Mouse (Mus musculus) forebrain, embryonic 16.5 days (tissue): ENCODE results near the gene Gm12394. TPM values are rescaled to one million over a fixed set of nuclear protein-coding genes. Genes with fewer than 3 reads are reported as not detected.
"Not testable (repeated sequence)": the region's sequence is repeated elsewhere in the genome, so short reads cannot be mapped to it uniquely, and the experiment has no call there.

Experiments used
- ATAC-seq: fragments of 200-750 bp; cut with Nextera tagmentation; 2 replicates; pipeline ENCODE4 v1.8.0; 2017; ENCODE audit warnings: mild to moderate bottlenecking, moderate library complexity
- H3K27ac ChIP-seq: fragments of 300-500 bp; sonication (generic); 2 replicates; pipeline ENCODE4 v1.5.1; 2014; ENCODE audit warnings: low read length, control low read depth
- H3K27me3 ChIP-seq: fragments of 300-500 bp; sonication (generic); replicated peaks from 2 replicates; pipeline ENCODE4 v1.6.1; 2014; ENCODE audit warnings: low read length; ENCODE audit not compliant: control insufficient read depth, insufficient read depth
- H3K36me3 ChIP-seq: fragments of 300-500 bp; sonication (generic); 2 replicates; pipeline ENCODE4 v1.6.1; 2014; ENCODE audit not compliant: control insufficient read depth, insufficient read depth
- H3K4me1 ChIP-seq: fragments of 300-500 bp; sonication (generic); replicated peaks from 2 replicates; pipeline ENCODE4 v1.6.1; 2014; ENCODE audit warnings: low read length; ENCODE audit not compliant: control insufficient read depth, insufficient read depth
- H3K4me2 ChIP-seq: fragments of 300-500 bp; sonication (generic); 2 replicates; pipeline ENCODE4 v1.6.1; 2014; ENCODE audit warnings: mild to moderate bottlenecking, low read length, control low read depth
- H3K4me3 ChIP-seq: fragments of 300-500 bp; sonication (generic); replicated peaks from 2 replicates; pipeline ENCODE4 v1.5.1; 2014; ENCODE audit warnings: mild to moderate bottlenecking, low read length, control low read depth
- H3K9ac ChIP-seq: fragments of 300-500 bp; sonication (generic); replicated peaks from 2 replicates; pipeline ENCODE4 v1.6.1; 2014; ENCODE audit warnings: low read depth, low read length, control low read depth
- H3K9me3 ChIP-seq: fragments of 300-500 bp; sonication (generic); 2 replicates; pipeline ENCODE4 v1.6.1; 2016; ENCODE audit warnings: low read length; ENCODE audit not compliant: control insufficient read depth
- WGBS: fragments of 180-500 bp; shearing (Covaris S2); extraction: QIAGEN DNeasy Blood & Tissue Kit; methylation state at CpG from one replicate; pipeline ENCODE4 v1.1.7; 2014; 5-methylcytosine and 5-hydroxymethylcytosine counted together
- polyA plus RNA-seq: library from polyadenylated mRNA; unstranded; fragments of >200 nt; fragmentation: Nextera tagmentation; extraction: Ambion mirVana; gene quantifications from 2 replicates; pipeline ENCODE4 v1.2.1, GENCODE M21; 2015

Gene Gm12394
- polyA plus RNA-seq, 1 experiment from 2014 or later: 0.49 TPM

- no peaks in the 10 kb centered on the region for H3K36me3 ChIP-seq
- H3K4me2 ChIP-seq: no peak overlapping the region
- no peaks in the 10 kb centered on the region for H3K9me3 ChIP-seq
- no peaks in the 10 kb centered on the region for H3K27me3 ChIP-seq
- H3K9ac ChIP-seq: no peak overlapping the region
- H3K4me3 ChIP-seq: no peak overlapping the region
- H3K4me1 ChIP-seq: no peaks in the 10 kb centered on the region
- no peak for ATAC-seq
- WGBS: 86% methylated on average over 5 of the region's 5 CpGs
- H3K27ac ChIP-seq: no peak overlapping the region
These were observed 14.2 kb upstream of the Gm12394 start for GRCm38 (mm10) chr4:42870748-42871147.

- no peaks in the 10 kb centered on the region for H3K36me3 ChIP-seq
- H3K4me1 ChIP-seq: no peaks in the 10 kb centered on the region
- H3K4me3 ChIP-seq: no peak overlapping the region
- no peak overlapping the region for H3K27ac ChIP-seq
- WGBS: 89% methylated on average over 5 of the region's 5 CpGs
- ATAC-seq: no peak
- no peak overlapping the region for H3K9ac ChIP-seq
- H3K9me3 ChIP-seq: no peaks in the 10 kb centered on the region
- H3K27me3 ChIP-seq: no peaks in the 10 kb centered on the region
- no peak overlapping the region for H3K4me2 ChIP-seq
These were observed 11.6 kb upstream of the Gm12394 start for GRCm38 (mm10) chr4:42868193-42868592.

GRCm38 (mm10) chr4:42867390-42867789, 10.8 kb upstream of the Gm12394 start:
- Histone ChIP-seq H3K27ac (no peak overlapping the region), H3K9ac (no peak overlapping the region), H3K9me3 (no peaks in the 10 kb centered on the region), H3K4me2 (no peak overlapping the region), H3K36me3 (no peaks in the 10 kb centered on the region), H3K4me1 (no peaks in the 10 kb centered on the region), H3K4me3 (no peak overlapping the region), H3K27me3 (no peaks in the 10 kb centered on the region)
- 79% methylated on average over 3 of the region's 3 CpGs for WGBS
- no peak for ATAC-seq

DNA sequence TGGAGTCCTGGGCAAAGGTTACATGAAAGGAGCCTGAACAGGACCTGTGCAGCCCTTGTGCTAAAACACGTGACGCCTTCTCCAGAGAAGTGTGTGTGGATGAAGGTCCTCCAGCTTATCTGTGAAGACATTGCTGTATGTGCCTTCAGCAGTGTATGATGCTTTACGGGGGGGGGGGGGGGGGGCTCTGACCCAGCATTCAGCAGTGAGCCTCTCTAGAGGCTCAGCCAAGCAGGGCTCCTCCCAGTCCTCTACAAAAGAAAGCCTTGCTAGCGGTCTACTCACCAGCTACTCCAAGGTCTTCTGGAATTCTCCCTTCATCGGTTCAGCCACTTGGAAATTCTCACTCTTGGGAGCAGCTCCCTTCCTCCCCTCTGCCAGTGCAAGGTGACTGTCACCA, 6.9 kb upstream of the Gm12394 start:
- not testable (repeated sequence) for H3K9ac ChIP-seq, H3K27ac ChIP-seq, H3K27me3 ChIP-seq, ATAC-seq, H3K4me1 ChIP-seq, H3K4me2 ChIP-seq, H3K4me3 ChIP-seq, H3K9me3 ChIP-seq, H3K36me3 ChIP-seq
- WGBS: 92% methylated on average over 5 of the region's 5 CpGs

DNA sequence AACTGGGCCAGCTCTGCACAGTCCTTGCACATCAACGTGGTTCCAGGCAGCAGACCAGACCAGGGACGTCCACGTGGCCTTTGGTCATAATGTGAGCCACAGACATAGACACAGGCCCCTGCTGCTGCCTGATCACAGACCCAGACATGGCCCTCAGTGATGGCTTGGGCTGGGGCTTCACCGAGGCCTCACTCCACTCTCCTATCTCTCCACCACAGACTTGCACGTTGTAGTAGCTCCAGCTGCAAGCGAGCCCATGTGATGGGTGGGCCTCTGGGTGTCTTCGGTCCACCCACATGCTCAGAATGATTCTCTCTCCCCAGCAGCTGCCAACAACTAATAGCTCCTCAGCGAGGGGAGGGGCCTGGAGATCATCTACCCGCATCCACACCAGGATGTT, 3.9 kb upstream of the Gm12394 start:
- WGBS: 85% methylated on average over 9 of the region's 9 CpGs
- not testable (repeated sequence) for H3K27me3 ChIP-seq, ATAC-seq, H3K9ac ChIP-seq, H3K9me3 ChIP-seq, H3K36me3 ChIP-seq, H3K27ac ChIP-seq, H3K4me2 ChIP-seq, H3K4me3 ChIP-seq, H3K4me1 ChIP-seq

- H3K9me3 ChIP-seq, H3K27ac ChIP-seq, H3K4me3 ChIP-seq, H3K9ac ChIP-seq, H3K36me3 ChIP-seq, H3K4me2 ChIP-seq, ATAC-seq, H3K4me1 ChIP-seq, H3K27me3 ChIP-seq: not testable (repeated sequence)
- WGBS: 88% methylated on average over 1 of the region's 1 CpGs
These were observed 2.8 kb downstream of the Gm12394 start, which contains the start of gene Fam205a1 for GRCm38 (mm10) chr4:42853788-42854187. TSS of gene Fam205a1 (minus strand) at chr4:42853888.

DNA sequence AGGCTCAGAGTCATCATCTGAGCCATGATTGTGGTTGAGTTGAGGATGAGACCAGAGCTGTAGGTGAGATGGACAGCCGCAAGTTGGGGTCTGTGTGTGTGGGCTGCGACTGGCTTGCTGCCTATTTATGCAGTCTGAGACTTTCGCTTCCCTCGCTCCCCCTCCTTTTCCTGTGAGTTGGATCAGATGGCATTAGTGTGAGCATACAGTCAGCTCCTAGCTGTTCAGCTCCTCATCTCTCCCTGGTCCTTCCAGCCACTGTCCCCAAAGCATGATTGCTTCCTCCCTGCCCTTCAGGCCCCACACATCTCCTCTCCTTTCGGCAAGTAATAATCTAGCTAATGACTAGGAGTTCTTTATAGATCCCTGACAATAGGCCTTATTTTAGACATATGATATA, 82.7 kb downstream of the Gm12394 start, which contains the start of gene Ccl21a:
Gene Ccl21a, minus strand, starts transcription at position 101 of the 400 bp plus-strand sequence.
- not testable (repeated sequence) for H3K9ac ChIP-seq, H3K27me3 ChIP-seq, H3K4me1 ChIP-seq, H3K4me2 ChIP-seq, ATAC-seq, H3K27ac ChIP-seq, H3K9me3 ChIP-seq, H3K36me3 ChIP-seq, H3K4me3 ChIP-seq
- WGBS: no CpG with 5 or more reads among the region's 5 CpGs

DNA sequence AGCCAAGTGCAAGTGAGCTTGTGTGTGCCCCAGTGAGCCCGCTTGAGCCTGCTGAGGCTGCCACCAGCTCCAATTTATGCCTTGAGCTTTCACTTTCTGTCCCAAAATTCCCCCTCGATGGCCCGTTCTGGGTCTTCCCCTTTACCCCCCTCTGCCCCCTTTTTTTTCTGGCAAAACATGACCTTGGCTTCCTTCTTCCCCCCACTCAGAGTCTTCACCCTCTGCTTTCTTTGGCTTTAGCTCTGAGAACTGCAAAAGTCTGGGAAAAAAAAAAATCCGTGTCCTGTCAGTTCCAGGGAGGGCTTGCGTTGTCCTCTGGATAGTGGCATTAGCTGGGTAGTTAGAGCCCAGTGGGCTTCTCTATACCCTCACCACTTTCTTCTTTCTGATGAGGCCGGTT, 100.1 kb downstream of the Gm12394 start, which contains the start of gene Ccl19:
Gene Ccl19, minus strand, starts transcription at position 101 of the 400 bp plus-strand sequence.
- not testable (repeated sequence) for H3K27ac ChIP-seq, H3K36me3 ChIP-seq, H3K4me1 ChIP-seq, ATAC-seq, H3K4me3 ChIP-seq, H3K27me3 ChIP-seq, H3K9me3 ChIP-seq, H3K4me2 ChIP-seq, H3K9ac ChIP-seq
- no CpG with 5 or more reads among the region's 6 CpGs for WGBS

DNA sequence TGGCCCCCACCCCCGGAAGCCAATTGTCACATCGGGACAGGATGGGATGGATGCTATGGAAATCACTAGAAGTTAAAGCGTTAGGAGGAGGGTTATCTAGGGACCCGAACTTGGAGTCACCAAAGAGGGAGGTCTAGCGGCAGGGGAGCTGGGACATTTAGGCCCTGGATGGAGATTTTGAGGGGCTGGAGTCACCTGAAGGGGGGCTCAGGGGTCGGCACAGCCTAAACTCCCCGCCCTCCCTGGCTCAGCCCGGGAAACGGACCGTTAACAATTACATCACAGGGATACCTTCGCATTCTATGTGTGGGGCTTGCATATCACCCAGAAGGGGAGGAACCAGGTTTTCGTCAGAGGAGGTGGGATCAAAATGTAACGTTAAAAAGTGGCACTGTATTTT, 121.3 kb downstream of the Gm12394 start, which contains the start of gene 4930578G10Rik:
Gene 4930578G10Rik, plus strand, starts transcription at position 301 of the 400 bp plus-strand sequence.
- not testable (repeated sequence) for ATAC-seq, H3K4me3 ChIP-seq, H3K4me2 ChIP-seq, H3K36me3 ChIP-seq, H3K4me1 ChIP-seq, H3K27me3 ChIP-seq, H3K27ac ChIP-seq, H3K9me3 ChIP-seq, H3K9ac ChIP-seq
- no CpG with 5 or more reads among the region's 13 CpGs for WGBS
